Mouse (Mus musculus): ENCODE data around the gene Dkkl1. TPM values are rescaled to one million over a fixed set of nuclear protein-coding genes. Genes with fewer than 3 reads are reported as not detected.

Dkkl1 gene
- polyA plus RNA-seq, 1 experiment from 2014 or later = 10.5 TPM

DNA sequence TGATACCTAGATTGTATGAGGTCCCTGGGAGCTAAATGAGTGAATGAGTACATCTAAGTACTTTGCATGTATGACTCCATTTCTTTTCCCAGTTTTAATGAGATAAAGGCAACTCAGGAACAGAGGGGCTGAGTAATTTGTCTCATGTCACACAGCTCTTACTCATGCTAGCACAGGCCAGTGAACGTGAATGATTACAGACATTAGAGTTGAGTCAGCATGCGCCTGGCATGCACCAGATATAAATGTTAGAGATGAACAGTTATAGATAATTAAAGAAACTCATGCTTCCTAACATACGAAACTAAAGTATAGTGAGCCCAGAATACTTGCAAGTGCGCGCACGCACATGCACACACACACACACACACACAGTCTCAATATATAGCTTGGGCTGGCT lies 21.8 kb downstream of the Dkkl1 start:
- no peaks in the 10 kb centered on the region for H3K36me3 ChIP-seq (ENCODE audit: control insufficient read depth, insufficient read depth, low read length)
- no peaks in the 10 kb centered on the region for H3K9me3 ChIP-seq (replicated peaks; ENCODE audit: control insufficient read depth, low read length, poor library complexity, severe bottlenecking)
- H3K27me3 ChIP-seq (ENCODE audit: control insufficient read depth, insufficient read depth, low read depth, low read length) = peaks cover 3% of the 10 kb centered on the region; the same call in 1 of the 2 replicates
- no peak overlapping the region for H3K4me3 ChIP-seq (ENCODE audit: low read depth, low read length)
- no peak for ATAC-seq
- H3K9ac ChIP-seq (ENCODE audit: low read depth, low read length) = no peak overlapping the region
- 89% methylated on average over 6 of the region's 6 CpGs for WGBS
- no peak overlapping the region for H3K27ac ChIP-seq (ENCODE audit: low read length)
- H3K4me2 ChIP-seq (ENCODE audit: low read length) = no peak overlapping the region
- H3K4me1 ChIP-seq (ENCODE audit: control insufficient read depth, insufficient read depth, low read length) = no peaks in the 10 kb centered on the region

DNA sequence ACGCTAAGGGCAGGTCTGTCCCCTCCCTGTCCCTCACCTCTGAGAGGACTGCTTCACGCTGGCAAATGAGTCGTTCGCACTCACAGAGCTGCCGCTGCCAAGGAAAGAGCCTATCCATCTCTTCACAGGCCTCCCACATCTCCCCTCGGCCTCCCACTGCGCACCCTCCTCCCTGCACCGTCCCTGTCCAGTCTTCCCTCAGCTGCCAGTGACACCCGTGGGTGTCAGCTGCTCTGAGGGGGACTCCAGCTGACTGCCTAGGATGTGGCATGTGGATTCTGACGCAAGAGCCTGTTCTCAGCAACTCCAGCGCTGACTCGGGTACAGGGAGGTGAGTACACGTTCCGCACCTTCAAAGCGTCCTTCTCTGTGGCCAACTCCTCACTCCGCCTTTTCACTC lies 22.3 kb downstream of the Dkkl1 start:
- H3K36me3 ChIP-seq (ENCODE audit: control insufficient read depth, insufficient read depth, low read length) = no peaks in the 10 kb centered on the region

DNA sequence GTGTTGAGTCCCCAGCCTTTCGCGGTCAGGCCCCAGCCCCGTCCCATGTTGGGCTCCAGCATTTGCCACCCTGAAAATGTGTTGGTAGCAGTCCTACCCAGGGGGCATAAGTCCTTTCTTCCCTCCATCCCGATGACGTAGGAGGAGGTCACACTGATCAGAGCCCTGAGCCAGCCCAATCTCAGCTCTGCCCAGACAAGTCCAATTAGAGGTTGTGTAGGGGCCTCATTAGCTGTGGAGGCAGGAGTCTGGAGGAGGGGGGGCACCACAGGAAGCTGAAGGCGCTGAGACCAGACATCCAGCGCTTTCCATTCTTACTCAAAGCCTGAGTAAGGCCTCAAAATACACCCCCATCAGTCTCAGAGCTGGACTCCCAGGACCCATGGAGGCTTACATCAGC lies 26.0 kb downstream of the Dkkl1 start:
- Histone ChIP-seq H3K27ac (ENCODE audit: low read length) (no peak overlapping the region), H3K9ac (ENCODE audit: low read depth, low read length) (no peak overlapping the region), H3K36me3 (ENCODE audit: control insufficient read depth, insufficient read depth, low read length) (no peaks in the 10 kb centered on the region), H3K4me1 (ENCODE audit: control insufficient read depth, insufficient read depth, low read length) (peaks cover 14% of the 10 kb centered on the region), H3K4me2 (ENCODE audit: low read length) (no peak overlapping the region), H3K9me3 (replicated peaks; ENCODE audit: control insufficient read depth, low read length, poor library complexity, severe bottlenecking) (no peaks in the 10 kb centered on the region), H3K27me3 (ENCODE audit: control insufficient read depth, insufficient read depth, low read depth, low read length) (peaks cover 36% of the 10 kb centered on the region), H3K4me3 (ENCODE audit: low read depth, low read length) (no peak overlapping the region)
- WGBS = 63% methylated on average over 7 of the region's 7 CpGs
- ATAC-seq = no peak

More for the DNA sequence above, 22.3 kb downstream of the Dkkl1 start:
- H3K4me3 ChIP-seq (ENCODE audit: low read depth, low read length) = no peak overlapping the region
- H3K4me1 ChIP-seq (ENCODE audit: control insufficient read depth, insufficient read depth, low read length) = no peaks in the 10 kb centered on the region
- ATAC-seq = no peak
- 60% methylated on average over 16 of the region's 16 CpGs for whole genome bisulfite sequencing
- no peak overlapping the region for H3K9ac ChIP-seq (ENCODE audit: low read depth, low read length)
- no peak overlapping the region for H3K4me2 ChIP-seq (ENCODE audit: low read length)
- no peak overlapping the region for H3K27ac ChIP-seq (ENCODE audit: low read length)
- no peaks in the 10 kb centered on the region for H3K9me3 ChIP-seq (replicated peaks; ENCODE audit: control insufficient read depth, low read length, poor library complexity, severe bottlenecking)
- H3K27me3 ChIP-seq (ENCODE audit: control insufficient read depth, insufficient read depth, low read depth, low read length) = peaks cover 3% of the 10 kb centered on the region; the same call in 1 of the 2 replicates

DNA sequence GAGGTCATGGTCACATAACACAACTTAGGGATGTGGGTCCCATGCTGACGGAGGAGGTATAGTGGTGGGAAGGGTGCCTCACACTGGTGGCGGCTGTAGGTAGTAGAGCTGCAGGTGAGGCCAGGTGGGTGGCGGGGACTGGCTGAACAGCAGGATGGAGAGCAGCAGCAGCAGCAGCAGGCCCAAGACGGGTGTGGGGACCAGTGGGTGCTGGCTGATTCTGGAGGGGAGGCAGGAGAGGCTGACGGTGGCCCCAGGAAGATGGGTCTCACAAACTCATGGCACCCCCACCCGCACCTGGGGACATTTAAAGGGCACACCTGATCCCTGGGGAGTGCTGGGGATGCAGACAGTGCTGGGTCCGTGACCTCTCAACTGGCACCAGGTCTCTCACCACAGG lies 28.3 kb downstream of the Dkkl1 start:
- Histone ChIP-seq H3K27me3 (ENCODE audit: control insufficient read depth, insufficient read depth, low read depth, low read length) (peaks cover 58% of the 10 kb centered on the region), H3K36me3 (ENCODE audit: control insufficient read depth, insufficient read depth, low read length) (no peaks in the 10 kb centered on the region), H3K4me2 (ENCODE audit: low read length) (no peak overlapping the region), H3K27ac (ENCODE audit: low read length) (no peak overlapping the region), H3K9ac (ENCODE audit: low read depth, low read length) (no peak overlapping the region), H3K4me1 (ENCODE audit: control insufficient read depth, insufficient read depth, low read length) (peaks cover 14% of the 10 kb centered on the region), H3K4me3 (ENCODE audit: low read depth, low read length) (no peak overlapping the region), H3K9me3 (replicated peaks; ENCODE audit: control insufficient read depth, low read length, poor library complexity, severe bottlenecking) (no peaks in the 10 kb centered on the region)
- 63% methylated on average over 7 of the region's 7 CpGs for WGBS
- no peak for ATAC-seq

DNA sequence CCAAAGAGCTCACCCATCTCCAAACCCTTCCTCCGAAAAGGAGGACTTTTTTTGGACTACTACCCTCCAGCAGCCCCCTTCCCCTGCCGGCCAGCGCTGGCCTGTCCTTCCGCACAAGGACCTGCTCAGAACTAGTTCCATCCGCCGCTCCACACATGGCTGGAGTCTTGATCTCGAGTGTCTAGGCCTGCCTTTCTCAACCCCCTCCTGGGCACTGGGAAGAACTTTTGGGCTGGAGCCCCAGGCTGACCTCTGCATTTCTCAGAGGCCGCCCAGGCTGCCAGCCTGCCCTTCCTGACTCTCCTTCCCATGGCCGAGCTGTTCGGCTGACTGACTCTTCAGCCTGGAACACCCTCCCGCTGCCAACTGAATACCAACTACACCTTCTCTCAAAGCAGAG lies 29.3 kb downstream of the Dkkl1 start:
- Histone ChIP-seq H3K4me3 (ENCODE audit: low read depth, low read length) (peak overlapping the region; percentile 42), H3K9ac (ENCODE audit: low read depth, low read length) (peak overlapping the region; percentile 40; the same call in 1 of the 2 replicates), H3K4me1 (ENCODE audit: control insufficient read depth, insufficient read depth, low read length) (peaks cover 14% of the 10 kb centered on the region), H3K9me3 (replicated peaks; ENCODE audit: control insufficient read depth, low read length, poor library complexity, severe bottlenecking) (no peaks in the 10 kb centered on the region), H3K4me2 (ENCODE audit: low read length) (peak overlapping the region; percentile 76), H3K27me3 (ENCODE audit: control insufficient read depth, insufficient read depth, low read depth, low read length) (peaks cover 66% of the 10 kb centered on the region), H3K36me3 (ENCODE audit: control insufficient read depth, insufficient read depth, low read length) (no peaks in the 10 kb centered on the region), H3K27ac (ENCODE audit: low read length) (no peak overlapping the region)
- whole genome bisulfite sequencing = 13% methylated on average over 11 of the region's 11 CpGs
- ATAC-seq = no peak

DNA sequence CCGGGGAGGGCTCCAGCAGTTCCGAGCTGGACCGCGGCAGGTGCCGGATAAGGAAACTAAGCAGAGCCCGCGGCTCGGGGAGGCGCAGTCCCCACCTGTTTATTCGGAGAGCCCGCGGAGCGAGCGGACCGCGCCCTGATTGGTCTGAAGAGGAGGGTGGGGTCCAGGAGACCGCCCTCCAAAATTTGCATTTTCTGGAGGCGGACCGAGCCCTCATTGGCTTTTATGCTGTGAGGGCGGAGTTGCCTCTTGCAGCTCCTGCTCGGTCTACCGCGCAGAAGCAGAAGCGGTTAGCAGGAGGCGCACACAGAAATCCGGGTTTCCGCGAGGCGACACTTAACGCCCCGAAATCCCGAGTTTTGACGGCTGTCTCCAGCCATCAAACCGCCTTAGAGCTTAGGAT lies 29.7 kb downstream of the Dkkl1 start:
- Histone ChIP-seq H3K4me1 (ENCODE audit: control insufficient read depth, insufficient read depth, low read length) (peaks cover 14% of the 10 kb centered on the region), H3K4me3 (ENCODE audit: low read depth, low read length) (peak overlapping the region; percentile 42), H3K9me3 (replicated peaks; ENCODE audit: control insufficient read depth, low read length, poor library complexity, severe bottlenecking) (no peaks in the 10 kb centered on the region), H3K9ac (ENCODE audit: low read depth, low read length) (peak overlapping the region; percentile 40; the same call in 1 of the 2 replicates), H3K27ac (ENCODE audit: low read length) (no peak overlapping the region), H3K4me2 (ENCODE audit: low read length) (peak overlapping the region; percentile 76), H3K36me3 (ENCODE audit: control insufficient read depth, insufficient read depth, low read length) (no peaks in the 10 kb centered on the region), H3K27me3 (ENCODE audit: control insufficient read depth, insufficient read depth, low read depth, low read length) (peaks cover 70% of the 10 kb centered on the region)
- peak; percentile 87 for ATAC-seq
- under 1% methylated on average over 34 of the region's 34 CpGs for WGBS

DNA sequence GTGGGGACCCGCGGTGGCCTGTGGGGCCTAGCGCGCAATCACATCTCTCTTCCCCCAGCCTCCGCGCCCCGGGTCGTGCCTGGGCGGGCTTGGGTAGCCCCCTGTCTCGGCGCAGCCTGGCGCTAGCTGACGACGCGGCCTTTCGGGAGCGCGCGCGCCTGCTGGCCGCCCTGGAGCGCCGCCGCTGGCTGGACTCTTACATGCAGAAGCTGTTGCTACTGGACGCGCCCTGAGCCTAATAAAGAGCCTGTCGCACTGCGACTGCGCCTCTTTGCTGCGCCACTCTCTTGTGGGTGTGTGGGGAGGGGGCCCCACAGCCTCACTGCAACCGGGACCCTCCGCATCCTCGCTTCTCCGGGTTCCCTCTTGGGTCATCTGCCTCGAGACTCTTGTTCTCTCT lies 30.4 kb downstream of the Dkkl1 start:
- WGBS = 5% methylated on average over 34 of the region's 35 CpGs
- H3K9ac ChIP-seq (ENCODE audit: low read depth, low read length) = peak overlapping the region; percentile 56; the same call in 1 of the 2 replicates

DNA sequence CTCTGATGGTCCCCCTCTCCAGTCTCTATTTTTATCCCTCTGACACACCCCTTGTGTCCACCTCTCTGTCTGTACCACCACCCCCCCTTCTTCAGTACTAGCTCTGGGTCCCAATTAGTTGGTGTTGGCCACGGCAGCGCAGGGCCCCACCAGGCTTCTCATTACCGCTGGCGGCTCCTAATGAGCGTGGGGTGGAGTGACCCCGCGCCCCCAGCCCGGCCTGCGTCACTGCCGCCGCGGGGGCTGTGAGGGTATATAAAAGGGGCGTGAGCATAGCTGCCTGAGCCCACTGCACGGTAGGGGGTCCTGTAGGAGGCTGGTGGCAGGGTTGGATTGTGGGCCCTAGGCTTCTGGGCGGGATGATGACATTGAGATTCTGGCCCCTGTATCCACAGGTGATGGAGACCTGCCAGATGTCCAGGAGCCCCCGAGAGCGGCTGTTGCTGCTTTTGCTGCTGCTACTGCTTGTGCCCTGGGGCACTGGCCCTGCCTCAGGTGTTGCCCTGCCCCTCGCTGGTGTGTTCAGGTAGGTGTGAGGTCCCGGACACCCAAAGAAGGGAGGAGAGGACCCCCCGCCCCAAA lies 31.0 kb downstream of the Dkkl1 start, which contains the start of gene Pth2:
Pth2 (plus strand) TSS at position 100 of the 582 bp plus-strand sequence.
- Histone ChIP-seq H3K27ac (ENCODE audit: low read length) (no peak within 1 kb of the TSS), H3K27me3 (ENCODE audit: control insufficient read depth, insufficient read depth, low read depth, low read length) (peaks cover 81% of the 10 kb centered on the region), H3K9me3 (replicated peaks; ENCODE audit: control insufficient read depth, low read length, poor library complexity, severe bottlenecking) (no peaks in the 10 kb centered on the region), H3K36me3 (ENCODE audit: control insufficient read depth, insufficient read depth, low read length) (no peaks in the 10 kb centered on the region), H3K4me1 (ENCODE audit: control insufficient read depth, insufficient read depth, low read length) (peaks cover 19% of the 10 kb centered on the region), H3K4me2 (ENCODE audit: low read length) (peak within 1 kb of the TSS; percentile 76), H3K4me3 (ENCODE audit: low read depth, low read length) (peak within 1 kb of the TSS; percentile 42), H3K9ac (ENCODE audit: low read depth, low read length) (peak within 1 kb of the TSS; percentile 56; the same call in 1 of the 2 replicates)
- 21% methylated on average over 20 of the region's 20 CpGs for WGBS
- no peak for ATAC-seq

More for the DNA sequence above, 30.4 kb downstream of the Dkkl1 start:
- no peaks in the 10 kb centered on the region for H3K36me3 ChIP-seq (ENCODE audit: control insufficient read depth, insufficient read depth, low read length)
- H3K9me3 ChIP-seq (replicated peaks; ENCODE audit: control insufficient read depth, low read length, poor library complexity, severe bottlenecking) = no peaks in the 10 kb centered on the region
- peak overlapping the region; percentile 42 for H3K4me3 ChIP-seq (ENCODE audit: low read depth, low read length)
- peaks cover 14% of the 10 kb centered on the region for H3K4me1 ChIP-seq (ENCODE audit: control insufficient read depth, insufficient read depth, low read length)
- ATAC-seq = no peak
- H3K27me3 ChIP-seq (ENCODE audit: control insufficient read depth, insufficient read depth, low read depth, low read length) = peaks cover 77% of the 10 kb centered on the region
- no peak overlapping the region for H3K27ac ChIP-seq (ENCODE audit: low read length)
- H3K4me2 ChIP-seq (ENCODE audit: low read length) = peak overlapping the region; percentile 76

DNA sequence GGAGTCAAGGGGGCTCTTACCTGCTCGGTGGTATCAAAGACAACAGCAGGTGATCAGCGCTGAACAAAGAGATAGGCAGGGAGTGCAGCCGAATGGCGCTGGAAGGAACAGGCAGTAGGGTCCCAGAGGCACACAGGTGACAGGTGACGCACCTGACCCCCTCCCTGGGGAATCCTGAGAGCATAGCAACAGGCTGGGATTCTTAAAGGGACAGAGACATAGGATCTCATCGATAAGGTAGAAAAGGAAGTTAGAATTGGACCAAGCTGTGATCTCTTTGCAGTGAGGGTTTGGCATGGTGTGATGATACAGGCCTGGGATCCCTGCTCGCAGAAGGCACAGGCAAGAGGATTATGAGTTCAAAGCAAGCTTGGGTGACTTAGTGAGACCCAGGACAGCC lies 32.5 kb downstream of the Dkkl1 start, which contains the start of gene Gfy:
Gfy (minus strand) TSS at position 101 of the 400 bp plus-strand sequence.
- Histone ChIP-seq H3K27ac (ENCODE audit: low read length) (no peak within 1 kb of the TSS), H3K27me3 (ENCODE audit: control insufficient read depth, insufficient read depth, low read depth, low read length) (peaks cover 95% of the 10 kb centered on the region), H3K36me3 (ENCODE audit: control insufficient read depth, insufficient read depth, low read length) (no peaks in the 10 kb centered on the region), H3K4me2 (ENCODE audit: low read length) (no peak within 1 kb of the TSS), H3K4me3 (ENCODE audit: low read depth, low read length) (no peak within 1 kb of the TSS), H3K9me3 (replicated peaks; ENCODE audit: control insufficient read depth, low read length, poor library complexity, severe bottlenecking) (no peaks in the 10 kb centered on the region), H3K9ac (ENCODE audit: low read depth, low read length) (no peak within 1 kb of the TSS), H3K4me1 (ENCODE audit: control insufficient read depth, insufficient read depth, low read length) (peaks cover 19% of the 10 kb centered on the region)
- WGBS = 26% methylated on average over 7 of the region's 7 CpGs
- no peak for ATAC-seq

Measured in midbrain, embryonic 16.5 days (tissue).